Mouse (Mus musculus): Measurements from ENCODE around the gene Rpusd2.

DNA sequence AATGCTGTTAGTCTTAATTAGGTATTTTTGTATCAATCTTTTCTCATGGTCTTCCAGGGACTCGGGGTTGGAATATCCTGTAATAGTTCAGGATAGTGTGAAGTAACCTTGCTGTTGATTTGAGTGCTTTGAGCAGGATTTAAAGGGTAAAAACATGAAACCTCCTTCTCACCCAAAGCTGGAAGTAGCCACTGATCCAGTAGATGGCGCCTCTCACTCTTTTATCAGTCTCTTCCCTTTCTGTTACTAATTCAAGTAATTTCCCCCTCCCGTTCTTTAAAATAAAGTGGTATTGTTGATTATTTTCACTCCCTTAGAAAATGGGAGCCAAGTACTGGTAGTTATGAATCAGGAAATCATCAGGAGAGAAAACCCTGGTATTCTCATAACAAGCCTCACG is 6.3 kb downstream of the Rpusd2 start:
- TF ChIP-seq POLR2A (IDR thresholded peaks at IDR 0.05; ENCODE audit: borderline replicate concordance, insufficient read depth, low read length): no peak
- TF ChIP-seq CTCF (IDR thresholded peaks at IDR 0.05; ENCODE audit: borderline replicate concordance, insufficient read depth, low read depth, low read length): no peak
